Mouse (Mus musculus) embryonic fibroblast, embryonic 13.5 days (primary cell): Measurements from ENCODE around the gene Cic.

Experiments
- CTCF ChIP-seq: IDR thresholded peaks from 2 replicates; pipeline ENCODE4 v1.5.1; 2011; ENCODE audit warnings: mild to moderate bottlenecking, control low read depth, low read length, moderate library complexity, borderline replicate concordance; ENCODE audit not compliant: insufficient read depth
- POLR2A ChIP-seq: IDR thresholded peaks from 2 replicates; pipeline ENCODE4 v1.6.1; 2011; ENCODE audit warnings: low read depth, mild to moderate bottlenecking, control low read depth, low read length, moderate library complexity

DNA sequence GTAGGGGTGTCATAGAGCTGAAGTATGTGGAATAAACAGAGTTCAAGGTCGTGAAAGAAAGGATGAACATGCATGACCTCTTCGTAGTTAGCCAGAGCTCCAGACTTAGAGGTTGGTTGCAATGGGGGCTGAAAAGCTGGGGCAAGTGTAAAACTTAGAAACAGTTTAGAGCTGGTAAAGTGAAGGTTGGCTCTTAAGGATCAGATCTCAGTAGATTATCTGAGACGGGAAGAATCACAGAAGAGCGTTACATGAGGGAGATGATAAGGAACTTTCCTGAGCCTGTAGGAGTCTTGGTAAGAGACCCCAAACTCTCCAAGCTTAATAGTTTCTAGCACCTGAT lies 10.5 kb downstream of the Cic start:
- TF ChIP-seq CTCF = no peak
- TF ChIP-seq POLR2A = no peak
